Mouse (Mus musculus): ENCODE measurements around the gene Eef1a1. TPM values are rescaled to one million over a fixed set of nuclear protein-coding genes. Genes with fewer than 3 reads are reported as not detected.
A peak's percentile ranks its signal among the peaks of the same experiment; 100 is the strongest.

Eef1a1 gene
- polyA plus RNA-seq, 1 experiment from 2014 or later: 3,078 TPM

GRCm38 (mm10) chr9:78506722-78507077 lies 17.7 kb upstream of the Eef1a1 start:
- no peak for ATAC-seq (ENCODE audit: extremely low read depth, insufficient number of reproducible peaks, low FRiP score, low TSS enrichment)
- Histone ChIP-seq H3K9me3 (no peaks in the 10 kb centered on the region), H3K27ac (replicated peaks) (peak overlapping the region; percentile 74), H3K4me1 (peaks cover 38% of the 10 kb centered on the region), H3K4me2 (peak overlapping the region; percentile 51), H3K27me3 (replicated peaks) (no peaks in the 10 kb centered on the region), H3K36me3 (no peaks in the 10 kb centered on the region), H3K4me3 (no peak overlapping the region), H3K9ac (peak overlapping the region; percentile 65; the same call in 1 of the 2 replicates)
- WGBS: 31% methylated on average over 7 of the region's 7 CpGs

DNA sequence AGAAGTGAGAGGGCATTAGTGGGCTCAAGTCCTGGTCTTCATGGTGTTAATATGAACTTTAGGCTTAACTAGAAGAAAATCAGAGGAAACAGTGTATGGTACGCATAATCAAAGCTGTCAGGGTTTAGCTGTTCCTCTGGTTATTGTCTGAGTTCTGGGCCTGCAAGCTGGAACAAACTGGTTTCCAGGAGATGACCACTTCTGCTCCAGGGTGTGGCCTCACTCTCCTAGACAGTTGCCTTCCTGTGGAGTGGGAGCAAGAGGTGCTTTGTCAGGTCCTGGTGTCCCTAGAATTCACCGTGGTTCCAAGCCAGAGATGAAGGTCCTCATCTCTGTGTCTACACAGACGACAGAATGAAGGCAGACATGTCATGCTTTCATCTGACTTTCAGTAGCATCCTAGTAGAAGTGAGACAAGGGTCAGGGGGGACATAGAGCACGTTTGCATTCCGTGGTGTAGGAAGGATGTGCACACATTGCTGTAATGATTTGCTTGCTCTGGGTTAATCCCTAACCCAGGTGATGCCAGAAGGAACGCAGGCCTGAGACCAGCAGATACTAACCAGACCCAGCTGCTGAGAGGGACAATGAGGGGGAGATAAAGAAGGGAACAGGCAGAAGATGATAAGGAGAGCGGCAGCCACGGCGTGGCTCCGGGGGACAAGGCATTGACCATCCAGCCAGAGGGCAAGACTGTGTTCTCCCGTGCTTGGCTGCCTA lies 17.2 kb upstream of the Eef1a1 start:
- Histone ChIP-seq H3K9me3 (no peaks in the 10 kb centered on the region), H3K36me3 (no peaks in the 10 kb centered on the region), H3K4me1 (peaks cover 40% of the 10 kb centered on the region), H3K27me3 (replicated peaks) (no peaks in the 10 kb centered on the region), H3K4me2 (peak overlapping the region; percentile 51), H3K27ac (replicated peaks) (peak overlapping the region; percentile 74), H3K9ac (peak overlapping the region; percentile 65; the same call in 1 of the 2 replicates), H3K4me3 (no peak overlapping the region)
- no peak; the same call in 1 of the 2 replicates for ATAC-seq (ENCODE audit: extremely low read depth, insufficient number of reproducible peaks, low FRiP score, low TSS enrichment)
- 11% methylated on average over 11 of the region's 11 CpGs for WGBS

- no peak overlapping the region for H3K9ac ChIP-seq
- 90% methylated on average over 6 of the region's 6 CpGs for WGBS
- H3K4me3 ChIP-seq: no peak overlapping the region
- no peaks in the 10 kb centered on the region for H3K36me3 ChIP-seq
- no peaks in the 10 kb centered on the region for H3K27me3 ChIP-seq (replicated peaks)
- no peak for ATAC-seq (ENCODE audit: extremely low read depth, insufficient number of reproducible peaks, low FRiP score, low TSS enrichment)
- H3K4me2 ChIP-seq: no peak overlapping the region
- no peak overlapping the region for H3K27ac ChIP-seq (replicated peaks)
- H3K4me1 ChIP-seq: peaks cover 46% of the 10 kb centered on the region
- H3K9me3 ChIP-seq: no peaks in the 10 kb centered on the region
These were observed 16.3 kb upstream of the Eef1a1 start for GRCm38 (mm10) chr9:78505223-78505622.

DNA sequence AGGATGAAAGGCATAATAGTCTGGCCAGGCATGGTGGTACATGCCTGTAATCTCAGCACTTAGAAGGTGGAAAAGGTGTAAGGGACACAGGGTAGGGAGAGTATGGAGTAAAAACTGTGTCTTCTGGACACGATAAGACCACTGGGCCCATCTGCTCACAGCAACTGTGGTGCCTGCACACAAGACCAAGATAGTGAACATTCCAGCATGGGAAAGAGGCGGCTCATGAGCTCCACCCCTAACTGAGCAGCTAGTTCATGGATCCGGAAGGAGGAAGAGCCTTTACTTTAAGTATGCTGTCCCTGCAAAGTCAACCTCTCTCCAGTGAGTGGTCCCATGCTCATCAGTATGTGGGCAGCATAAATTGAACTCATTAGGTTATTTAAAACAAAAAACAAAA lies 15.7 kb upstream of the Eef1a1 start:
- H3K4me3 ChIP-seq: no peak overlapping the region
- no peak overlapping the region for H3K9ac ChIP-seq
- H3K27ac ChIP-seq (replicated peaks): peak overlapping the region; percentile 50
- WGBS: 27% methylated on average over 3 of the region's 3 CpGs
- H3K27me3 ChIP-seq (replicated peaks): no peaks in the 10 kb centered on the region
- no peak for ATAC-seq (ENCODE audit: extremely low read depth, insufficient number of reproducible peaks, low FRiP score, low TSS enrichment)
- no peak overlapping the region for H3K4me2 ChIP-seq
- no peaks in the 10 kb centered on the region for H3K9me3 ChIP-seq
- H3K36me3 ChIP-seq: no peaks in the 10 kb centered on the region
- H3K4me1 ChIP-seq: peaks cover 52% of the 10 kb centered on the region

GRCm38 (mm10) chr9:78504133-78504532 lies 15.2 kb upstream of the Eef1a1 start:
- ATAC-seq (ENCODE audit: extremely low read depth, insufficient number of reproducible peaks, low FRiP score, low TSS enrichment): no peak
- Histone ChIP-seq H3K36me3 (no peaks in the 10 kb centered on the region), H3K27me3 (replicated peaks) (no peaks in the 10 kb centered on the region), H3K9ac (no peak overlapping the region), H3K27ac (replicated peaks) (no peak overlapping the region; the same call in 1 of the 2 replicates), H3K4me1 (peaks cover 53% of the 10 kb centered on the region), H3K4me3 (no peak overlapping the region), H3K9me3 (no peaks in the 10 kb centered on the region), H3K4me2 (no peak overlapping the region)
- WGBS: 67% methylated on average over 4 of the region's 4 CpGs

DNA sequence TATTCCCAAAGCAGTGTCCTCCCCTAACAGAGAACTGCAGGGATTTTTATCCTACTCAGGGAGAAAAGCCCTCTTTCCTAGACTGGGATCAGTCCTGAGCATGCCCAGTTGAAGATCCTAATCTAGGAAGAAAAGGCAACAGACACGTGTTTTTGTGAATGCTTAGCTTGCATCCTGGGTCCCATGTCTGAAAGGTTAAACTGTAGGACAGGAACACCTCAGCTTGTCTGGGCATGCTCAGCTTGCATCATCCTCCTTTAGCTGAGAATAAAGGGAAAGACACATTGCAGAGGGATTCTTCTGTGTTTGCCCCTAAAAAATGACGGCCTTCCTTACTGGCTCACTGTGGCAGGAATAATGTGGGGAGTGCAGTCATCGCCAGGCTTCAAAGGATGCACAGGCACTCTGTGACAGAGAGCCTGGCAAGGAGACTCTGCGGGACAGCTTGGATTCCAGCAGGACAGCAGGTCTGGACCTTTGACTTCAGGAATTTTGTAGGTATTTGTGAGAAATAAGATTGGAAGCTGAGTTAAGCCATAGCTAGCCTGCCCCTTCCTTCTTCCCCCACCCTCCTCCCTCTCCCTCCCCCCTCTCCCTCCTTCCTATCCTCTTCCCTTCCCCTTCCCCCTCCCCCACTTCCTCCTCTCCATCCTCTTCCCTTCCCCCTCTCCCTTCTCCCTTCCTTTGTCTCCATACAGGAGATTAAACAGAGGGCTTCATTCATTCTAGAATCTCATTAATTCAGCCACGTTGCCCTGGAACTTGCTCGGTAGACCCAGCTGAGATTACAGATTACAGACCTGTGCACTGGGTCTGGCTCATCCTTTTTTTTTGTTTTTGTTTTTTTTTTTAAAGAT lies 14.5 kb upstream of the Eef1a1 start:
- 24% methylated on average over 6 of the region's 6 CpGs for WGBS
- Histone ChIP-seq H3K4me2 (peak overlapping the region; percentile 28), H3K36me3 (no peaks in the 10 kb centered on the region), H3K27me3 (replicated peaks) (no peaks in the 10 kb centered on the region), H3K9ac (peak overlapping the region; percentile 33; the same call in 1 of the 2 replicates), H3K27ac (replicated peaks) (peak overlapping the region; percentile 55), H3K4me1 (peaks cover 53% of the 10 kb centered on the region), H3K9me3 (no peaks in the 10 kb centered on the region), H3K4me3 (no peak overlapping the region)
- ATAC-seq (ENCODE audit: extremely low read depth, insufficient number of reproducible peaks, low FRiP score, low TSS enrichment): no peak

- no peaks in the 10 kb centered on the region for H3K27me3 ChIP-seq (replicated peaks)
- no peaks in the 10 kb centered on the region for H3K36me3 ChIP-seq
- no peak for ATAC-seq (ENCODE audit: extremely low read depth, insufficient number of reproducible peaks, low FRiP score, low TSS enrichment)
- H3K4me1 ChIP-seq: peaks cover 48% of the 10 kb centered on the region
- H3K27ac ChIP-seq (replicated peaks): no peak overlapping the region; the same call in 1 of the 2 replicates
- H3K4me2 ChIP-seq: no peak overlapping the region
- H3K9ac ChIP-seq: no peak overlapping the region
- H3K9me3 ChIP-seq: no peaks in the 10 kb centered on the region
- 79% methylated on average over 4 of the region's 4 CpGs for WGBS
- H3K4me3 ChIP-seq: no peak overlapping the region
These were observed 12.3 kb upstream of the Eef1a1 start for GRCm38 (mm10) chr9:78501284-78501683.

DNA sequence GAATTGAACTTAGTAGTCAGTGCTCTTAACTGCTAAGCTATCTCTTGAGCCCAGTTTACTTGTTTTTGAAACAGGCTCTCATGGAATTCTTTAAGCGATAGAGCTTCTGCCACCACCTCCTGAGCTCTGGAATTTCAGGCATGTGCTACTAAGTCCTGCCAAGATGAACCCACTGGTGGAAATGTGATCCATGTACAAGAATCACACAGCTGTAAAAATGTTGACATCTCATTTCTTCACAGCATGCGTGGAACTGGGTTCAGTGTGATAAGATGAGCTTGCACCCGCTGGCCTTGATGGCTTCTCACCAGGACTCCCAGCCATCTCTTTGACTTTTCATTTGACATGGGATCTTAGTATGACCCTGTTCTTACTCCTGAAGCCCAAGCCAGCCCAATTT lies 11.4 kb upstream of the Eef1a1 start:
- WGBS: 20% methylated on average over 3 of the region's 3 CpGs
- H3K27ac ChIP-seq (replicated peaks): peak overlapping the region; percentile 51
- no peaks in the 10 kb centered on the region for H3K27me3 ChIP-seq (replicated peaks)
- H3K4me1 ChIP-seq: peaks cover 40% of the 10 kb centered on the region
- H3K9ac ChIP-seq: no peak overlapping the region
- no peaks in the 10 kb centered on the region for H3K36me3 ChIP-seq
- no peak for ATAC-seq (ENCODE audit: extremely low read depth, insufficient number of reproducible peaks, low FRiP score, low TSS enrichment)
- H3K9me3 ChIP-seq: no peaks in the 10 kb centered on the region
- H3K4me3 ChIP-seq: no peak overlapping the region
- H3K4me2 ChIP-seq: no peak overlapping the region

GRCm38 (mm10) chr9:78493171-78493570 lies 4.2 kb upstream of the Eef1a1 start:
- H3K36me3 ChIP-seq: no peaks in the 10 kb centered on the region
- H3K27me3 ChIP-seq (replicated peaks): no peaks in the 10 kb centered on the region
- H3K4me1 ChIP-seq: peaks cover 8% of the 10 kb centered on the region; the same call in 1 of the 2 replicates
- no peaks in the 10 kb centered on the region for H3K9me3 ChIP-seq
- no peak overlapping the region for H3K27ac ChIP-seq (replicated peaks)
- no peak for ATAC-seq (ENCODE audit: extremely low read depth, insufficient number of reproducible peaks, low FRiP score, low TSS enrichment)
- H3K4me2 ChIP-seq: no peak overlapping the region
- no peak overlapping the region for H3K9ac ChIP-seq
- no peak overlapping the region for H3K4me3 ChIP-seq
- WGBS: 87% methylated on average over 7 of the region's 7 CpGs

- no peak overlapping the region for H3K4me3 ChIP-seq
- H3K36me3 ChIP-seq: no peaks in the 10 kb centered on the region
- H3K27me3 ChIP-seq (replicated peaks): no peaks in the 10 kb centered on the region
- WGBS: 83% methylated on average over 3 of the region's 3 CpGs
- no peak overlapping the region for H3K4me2 ChIP-seq
- no peak overlapping the region for H3K27ac ChIP-seq (replicated peaks)
- H3K4me1 ChIP-seq: peaks cover 8% of the 10 kb centered on the region; the same call in 1 of the 2 replicates
- no peak for ATAC-seq (ENCODE audit: extremely low read depth, insufficient number of reproducible peaks, low FRiP score, low TSS enrichment)
- H3K9ac ChIP-seq: no peak overlapping the region
- no peaks in the 10 kb centered on the region for H3K9me3 ChIP-seq
These were observed 3.3 kb upstream of the Eef1a1 start for GRCm38 (mm10) chr9:78492254-78492653.

DNA sequence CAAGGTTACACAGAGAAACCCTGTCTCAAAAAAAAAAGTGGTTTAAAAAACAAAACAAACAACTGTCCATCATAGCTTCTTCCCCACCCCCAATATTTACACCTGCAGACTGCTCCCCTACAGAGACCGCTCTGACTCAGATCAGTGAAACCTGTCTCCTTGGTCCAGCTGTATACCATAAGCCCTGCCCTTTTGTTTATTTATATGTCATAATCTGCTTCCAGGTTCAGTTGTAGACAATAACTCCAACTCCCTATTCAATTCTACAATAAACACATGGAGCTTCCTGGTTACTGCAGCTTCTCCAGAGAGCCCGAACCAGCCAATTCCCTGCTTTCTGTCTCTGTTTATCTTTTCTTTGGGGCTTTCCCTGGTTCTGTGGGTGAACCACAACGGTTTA lies 2.2 kb upstream of the Eef1a1 start:
- Histone ChIP-seq H3K4me2 (no peak overlapping the region), H3K27ac (replicated peaks) (no peak overlapping the region), H3K4me1 (peaks cover 8% of the 10 kb centered on the region; the same call in 1 of the 2 replicates), H3K27me3 (replicated peaks) (no peaks in the 10 kb centered on the region), H3K9me3 (no peaks in the 10 kb centered on the region), H3K9ac (no peak overlapping the region), H3K36me3 (no peaks in the 10 kb centered on the region), H3K4me3 (no peak overlapping the region)
- ATAC-seq (ENCODE audit: extremely low read depth, insufficient number of reproducible peaks, low FRiP score, low TSS enrichment): no peak
- WGBS: 63% methylated on average over 3 of the region's 3 CpGs

Measured in heart, embryonic 13.5 days (tissue).